Mouse (Mus musculus): ENCODE data around the gene Slc28a3. TPM values are rescaled to one million over a fixed set of nuclear protein-coding genes. Genes with fewer than 3 reads are reported as not detected.

Gene Slc28a3
- total RNA-seq (2021): not detected

DNA sequence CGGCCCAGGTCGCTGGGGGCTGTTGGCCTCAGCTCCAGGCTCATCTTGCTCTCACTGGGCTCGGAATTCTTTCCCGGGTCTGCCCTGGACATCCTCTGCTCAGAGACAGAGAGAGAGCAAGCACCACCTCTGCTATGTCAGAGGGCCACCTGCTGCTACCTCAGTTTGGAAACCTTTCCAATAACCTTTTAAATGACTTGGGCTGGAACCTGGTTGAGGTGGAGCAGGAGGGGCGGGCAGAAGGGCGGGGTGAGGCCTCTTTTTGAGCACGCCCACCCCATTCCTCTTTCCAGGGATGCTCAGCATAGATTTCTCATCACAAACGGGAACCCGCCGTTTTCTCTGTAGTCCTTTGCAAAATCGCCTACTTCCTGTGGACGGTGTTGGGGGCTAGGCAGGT lies at the start of gene Slc28a3:
Gene Slc28a3 (minus strand): TSS at position 162 of the 400 bp plus-strand sequence.
- no peak for DNase-seq (ENCODE audit: extremely low spot score in 1 of 2, low spot score in 2 of 2)
- intact Hi-C loops (cut with DNase I): no loop called here

- no peak for DNase-seq (ENCODE audit: extremely low spot score in 1 of 2, low spot score in 2 of 2)
- intact Hi-C loops (cut with DNase I): no loop called here
Observed at GRCm38 (mm10) chr13:58657987-58658386, 47.3 kb upstream of the Slc28a3 start.

GRCm38 (mm10) chr13:58656885-58657284 lies 46.2 kb upstream of the Slc28a3 start:
- no peak for DNase-seq (ENCODE audit: extremely low spot score in 1 of 2, low spot score in 2 of 2)
- intact Hi-C loops (cut with DNase I): no loop called here

DNA sequence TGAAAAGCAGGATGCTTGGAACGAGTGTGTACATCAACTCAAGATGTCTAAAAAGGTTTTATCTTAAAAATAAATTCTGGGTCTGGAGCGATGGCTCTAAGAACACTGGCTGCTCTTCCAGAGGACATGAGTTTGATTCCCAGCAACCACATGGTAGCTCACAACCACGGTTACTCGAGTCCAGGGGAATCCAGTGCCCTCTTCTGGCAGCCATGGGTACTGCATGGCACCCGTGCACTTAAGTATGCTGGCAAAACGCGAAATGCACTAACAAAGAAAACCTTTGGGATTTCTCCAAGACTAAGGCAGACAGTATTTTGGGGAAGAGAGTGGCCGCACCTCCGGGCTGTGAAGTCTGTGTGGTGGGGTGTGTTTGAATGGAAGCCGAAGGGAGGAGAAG lies 44.9 kb upstream of the Slc28a3 start:
- intact Hi-C loops (cut with DNase I): no loop called here
- DNase-seq (ENCODE audit: extremely low spot score in 1 of 2, low spot score in 2 of 2): no peak

GRCm38 (mm10) chr13:58640330-58640729 lies 29.7 kb upstream of the Slc28a3 start:
- DNase-seq (ENCODE audit: extremely low spot score in 1 of 2, low spot score in 2 of 2): peak; percentile 53 to 81

DNA sequence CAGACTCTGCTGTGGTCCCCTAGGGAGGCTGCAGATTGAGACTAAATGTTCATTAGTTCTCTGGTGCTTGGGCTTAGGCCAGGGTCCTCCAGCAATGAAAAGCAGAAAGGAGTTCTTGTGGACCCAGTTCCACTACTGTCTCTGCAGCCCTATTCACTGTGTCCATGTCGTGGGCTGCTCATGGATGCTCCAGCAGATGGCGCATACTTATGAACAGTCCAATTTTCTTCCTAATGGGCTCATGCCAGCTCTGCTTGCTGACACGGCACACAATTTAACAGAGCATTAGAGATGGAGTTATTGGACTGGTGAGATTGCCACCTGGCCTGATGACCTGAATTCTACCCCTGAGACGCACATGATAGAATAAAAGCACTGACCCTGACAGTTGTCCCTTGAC lies 28.3 kb upstream of the Slc28a3 start:
- intact Hi-C loops (cut with DNase I): loop anchor here (5.0 to 10.0 kb wide), 4 partner anchors 433 to 1196 kb away; no protein-coding TSS in a partner anchor
- peak; percentile 69 to 76 for DNase-seq (ENCODE audit: extremely low spot score in 1 of 2, low spot score in 2 of 2)

More at GRCm38 (mm10) chr13:58640330-58640729, 29.7 kb upstream of the Slc28a3 start:
- intact Hi-C loops (cut with DNase I): loop anchor here (5.0 to 10.0 kb wide), 2 partner anchors 167 to 644 kb away; partner anchors contain the start of gene Ntrk2

GRCm38 (mm10) chr13:58637360-58638002 lies 26.8 kb upstream of the Slc28a3 start:
- peak; percentile 61 to 79 for DNase-seq (ENCODE audit: extremely low spot score in 1 of 2, low spot score in 2 of 2)
- intact Hi-C loops (cut with DNase I): loop anchor here (5.0 to 10.0 kb wide), 4 partner anchors 435 to 1197 kb away; no protein-coding TSS in a partner anchor

DNA sequence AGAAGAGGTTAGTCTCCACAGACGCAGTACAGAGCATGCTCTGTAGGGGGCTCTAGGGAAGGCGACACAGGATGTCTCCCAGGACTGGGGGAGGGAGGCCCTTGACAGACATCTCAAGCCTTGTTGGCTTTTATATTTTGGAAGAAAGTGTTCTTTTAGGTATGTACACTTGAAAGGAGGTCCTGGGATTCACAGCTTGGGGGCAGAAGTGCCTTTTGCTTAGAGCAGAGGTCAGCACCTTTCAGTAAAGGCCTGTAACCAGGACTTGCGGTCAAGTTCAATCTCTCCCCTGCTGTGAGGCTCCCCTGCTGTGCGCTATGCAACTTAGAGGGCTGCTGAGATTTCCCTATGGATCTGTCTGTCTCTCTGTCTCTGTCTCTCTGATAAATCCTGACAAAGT lies 23.2 kb upstream of the Slc28a3 start:
- intact Hi-C loops (cut with DNase I): loop anchor here (10.0 kb wide), 3 partner anchors 551 to 1201 kb away; no protein-coding TSS in a partner anchor
- peak in 1 of 2 experiments; percentile 36 for DNase-seq (ENCODE audit: extremely low spot score in 1 of 2, low spot score in 2 of 2)

- no peak for DNase-seq (ENCODE audit: extremely low spot score in 1 of 2, low spot score in 2 of 2)
- intact Hi-C loops (cut with DNase I): loop anchor here (10.0 kb wide), 3 partner anchors 554 to 1204 kb away; no protein-coding TSS in a partner anchor
Observed at GRCm38 (mm10) chr13:58630756-58631155, 20.1 kb upstream of the Slc28a3 start.

DNA sequence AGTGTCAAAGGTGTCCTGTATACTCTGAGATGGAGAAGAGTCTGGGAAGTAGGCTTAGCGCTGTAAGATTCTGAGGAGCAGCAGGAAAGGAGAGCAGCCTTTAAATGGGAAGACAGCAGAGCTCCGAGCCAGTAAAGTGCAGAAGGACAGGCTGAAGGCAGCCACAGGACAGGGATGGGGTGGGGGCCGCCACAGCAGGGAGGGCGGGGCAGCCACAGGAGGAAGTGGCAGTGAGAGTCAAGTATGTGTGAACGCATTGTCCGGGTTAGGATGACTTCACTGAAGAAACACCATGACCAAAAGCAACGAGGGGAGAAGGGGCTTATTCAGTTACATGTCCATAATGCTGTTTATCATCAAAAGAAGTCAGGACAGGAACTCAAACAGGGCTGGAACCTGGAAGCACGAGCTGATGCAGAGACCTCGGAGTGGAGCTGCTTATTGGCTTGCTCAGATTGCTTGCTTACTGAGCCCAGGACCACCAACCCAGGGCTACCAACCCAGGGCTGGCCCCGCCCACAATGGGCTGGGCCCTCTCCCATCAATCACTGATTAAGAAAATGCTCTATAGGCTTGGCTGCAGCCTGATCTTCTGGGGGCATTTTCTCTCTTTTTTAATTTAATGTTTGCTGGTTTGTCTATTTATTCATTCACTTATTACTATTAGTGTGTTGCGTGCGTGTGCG lies 18.8 kb upstream of the Slc28a3 start:
- DNase-seq (ENCODE audit: extremely low spot score in 1 of 2, low spot score in 2 of 2): no peak
- intact Hi-C loops (cut with DNase I): loop anchor here (10.0 kb wide), 3 partner anchors 555 to 1205 kb away; no protein-coding TSS in a partner anchor

DNA sequence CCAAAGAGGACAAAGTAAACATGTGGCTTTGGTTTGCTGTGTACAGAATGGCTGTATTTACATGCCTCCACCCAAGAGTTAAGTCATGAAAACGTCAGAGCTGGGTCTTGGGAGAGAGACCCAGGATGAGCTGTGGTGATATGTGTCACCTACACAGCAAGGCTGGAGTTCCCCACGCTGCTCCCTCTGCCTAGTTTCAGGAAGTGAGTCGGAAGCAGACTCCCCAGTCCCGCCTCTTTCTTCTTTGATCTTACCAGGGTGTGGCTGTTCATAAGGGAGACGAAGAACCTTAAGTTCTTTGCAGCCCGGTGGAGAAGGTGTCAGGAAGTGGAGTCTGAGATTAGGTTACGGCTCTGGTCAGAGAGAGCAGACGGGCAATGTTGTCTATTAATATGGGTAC lies 12.0 kb upstream of the Slc28a3 start:
- no peak for DNase-seq (ENCODE audit: extremely low spot score in 1 of 2, low spot score in 2 of 2)
- intact Hi-C loops (cut with DNase I): no loop called here

DNA sequence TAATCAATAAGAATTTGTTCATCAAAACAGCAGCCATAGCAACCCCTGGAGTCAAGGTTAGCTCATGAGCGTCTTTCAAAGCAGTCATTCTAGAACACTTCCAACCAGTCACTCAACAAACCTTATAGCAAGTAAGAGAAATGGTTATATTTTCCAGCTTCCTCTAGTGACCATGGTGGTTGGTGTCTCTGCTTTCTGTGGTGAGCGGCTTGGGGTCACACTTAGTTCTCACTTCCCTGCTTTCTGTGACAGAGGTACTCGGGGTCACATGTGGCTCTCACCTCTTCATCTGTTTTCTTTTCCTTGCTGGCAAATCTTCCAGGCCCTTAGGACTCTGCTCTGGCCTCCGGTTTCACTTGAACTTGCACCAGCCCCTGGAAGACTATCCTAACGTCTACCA lies 8.6 kb upstream of the Slc28a3 start:
- DNase-seq (ENCODE audit: extremely low spot score in 1 of 2, low spot score in 2 of 2): no peak
- intact Hi-C loops (cut with DNase I): no loop called here

DNA sequence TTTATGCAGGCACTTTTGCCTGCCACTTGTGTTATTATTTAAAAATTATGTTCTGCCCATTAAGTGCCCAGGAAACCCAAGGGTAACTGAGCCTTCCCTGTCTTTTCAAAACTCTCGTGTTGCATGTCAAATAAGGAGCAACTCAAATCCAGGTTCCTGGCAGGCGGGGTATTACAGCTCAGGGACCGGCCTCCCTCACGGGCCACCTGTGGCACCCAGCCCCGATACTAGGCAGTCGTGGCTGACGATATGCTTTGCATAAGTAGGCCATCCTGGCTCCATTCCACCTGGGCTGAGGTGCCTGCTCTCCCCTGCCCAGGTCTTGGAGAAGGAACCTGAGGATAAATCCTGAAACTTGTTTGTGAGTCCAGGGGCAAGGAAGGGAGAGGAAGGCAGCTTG lies 618 bp downstream of the Slc28a3 start:
- no peak for DNase-seq (ENCODE audit: extremely low spot score in 1 of 2, low spot score in 2 of 2)
- intact Hi-C loops (cut with DNase I): no loop called here

- intact Hi-C loops (cut with DNase I): no loop called here
Observed at GRCm38 (mm10) chr13:58601201-58601855, 9.3 kb downstream of the Slc28a3 start.

GRCm38 (mm10) chr13:58598578-58598977 lies 12.1 kb downstream of the Slc28a3 start:
- intact Hi-C loops (cut with DNase I): no loop called here
- no peak for DNase-seq (ENCODE audit: extremely low spot score in 1 of 2, low spot score in 2 of 2)

More at GRCm38 (mm10) chr13:58601201-58601855, 9.3 kb downstream of the Slc28a3 start:
- no peak for DNase-seq (ENCODE audit: extremely low spot score in 1 of 2, low spot score in 2 of 2)

- peak in 1 of 2 experiments; percentile 64 for DNase-seq (ENCODE audit: extremely low spot score in 1 of 2, low spot score in 2 of 2)
- intact Hi-C loops (cut with DNase I): no loop called here
Observed at GRCm38 (mm10) chr13:58593129-58593528, 17.5 kb downstream of the Slc28a3 start.

DNA sequence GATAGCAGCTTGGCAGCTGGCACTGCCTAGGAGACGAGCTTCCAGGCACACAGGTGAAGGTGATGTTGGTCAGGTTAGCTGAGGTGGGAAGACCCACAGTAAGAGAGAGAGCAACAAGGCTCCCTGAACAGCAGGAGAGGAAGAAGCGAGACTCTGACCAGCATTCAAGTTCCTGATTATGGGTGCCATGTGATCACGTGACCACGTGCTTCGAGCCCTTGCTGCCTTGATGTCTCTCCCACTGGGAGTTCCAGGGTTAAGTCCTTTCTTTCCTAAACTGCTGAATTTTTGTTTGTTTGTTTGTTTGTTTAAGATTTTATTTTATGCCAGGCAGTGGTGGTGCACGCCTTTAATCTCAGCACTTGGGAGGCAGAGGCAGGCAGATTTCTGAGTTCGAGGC lies 18.8 kb downstream of the Slc28a3 start:
- intact Hi-C loops (cut with DNase I): no loop called here
- no peak for DNase-seq (ENCODE audit: extremely low spot score in 1 of 2, low spot score in 2 of 2)

DNA sequence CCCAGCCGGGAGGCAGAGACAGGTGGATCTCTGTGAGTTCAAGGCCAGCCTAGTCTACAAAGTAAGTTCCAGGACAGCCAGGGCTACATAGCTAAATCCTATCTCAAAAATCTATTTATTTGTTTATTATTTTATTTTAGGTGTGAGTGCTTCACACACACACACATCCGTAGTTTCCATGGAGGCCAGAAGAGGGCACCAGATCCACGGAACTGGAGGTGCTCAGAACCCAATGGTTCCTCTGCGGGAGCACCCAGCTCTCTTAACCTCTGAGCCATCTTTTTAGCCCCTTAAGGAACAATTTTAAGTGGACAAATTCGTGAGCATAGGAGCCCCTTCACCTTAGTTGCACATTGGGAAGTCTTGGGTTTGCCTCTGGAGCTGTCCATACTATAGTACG lies 20.0 kb downstream of the Slc28a3 start:
- intact Hi-C loops (cut with DNase I): no loop called here
- DNase-seq (ENCODE audit: extremely low spot score in 1 of 2, low spot score in 2 of 2): peak; percentile 16 to 47

- peak; percentile 79 to 82 for DNase-seq (ENCODE audit: extremely low spot score in 1 of 2, low spot score in 2 of 2)
- intact Hi-C loops (cut with DNase I): loop anchor here (1.0 to 10.0 kb wide), 4 partner anchors 187 to 435 kb away; partner anchors contain the start of genes 2210016F16Rik, Hnrnpk, Idnk and Rmi1
Observed at GRCm38 (mm10) chr13:58589517-58589858, 21.2 kb downstream of the Slc28a3 start.
